Mouse (Mus musculus) C2C12 (cell line): Measurements from ENCODE around the gene Zfp217.
"Not testable (repeated sequence)": the region's sequence is repeated elsewhere in the genome, so short reads cannot be mapped to it uniquely, and the experiment has no call there.

Source experiments
- CEBPB ChIP-seq: IDR thresholded peaks from one replicate; pipeline ENCODE4 v1.6.1; 2011; ENCODE audit warnings: low read depth, mild to moderate bottlenecking, control low read depth, moderate library complexity
- CTCF ChIP-seq: IDR thresholded peaks from one replicate; pipeline ENCODE4 v1.5.1; 2011; ENCODE audit not compliant: control insufficient read depth, insufficient read depth, insufficient read length
- MAX ChIP-seq: IDR thresholded peaks from one replicate; pipeline ENCODE4 v1.6.1; 2011; ENCODE audit warnings: mild to moderate bottlenecking, control low read depth
- MYOG ChIP-seq: IDR thresholded peaks from one replicate; pipeline ENCODE4 v1.6.1; 2011; ENCODE audit not compliant: control insufficient read depth, insufficient read length; ENCODE audit errors: extremely low read depth

- not testable (repeated sequence) for TF ChIP-seq MYOG, CTCF, MAX, CEBPB
Measured at GRCm38 (mm10) chr2:170180769-170181168, 32.9 kb upstream of the Zfp217 start.
